Mouse (Mus musculus) forebrain, embryonic 10.5 days (tissue): ENCODE measurements around the gene Nup210. TPM values are rescaled to one million over a fixed set of nuclear protein-coding genes. Genes with fewer than 3 reads are reported as not detected.
"Not testable (repeated sequence)": the region's sequence is repeated elsewhere in the genome, so short reads cannot be mapped to it uniquely, and the experiment has no call there.

Source experiments
- DNase-seq: peaks from one replicate; pipeline ENCODE4 v3.0.0-alpha.2; 2017; ENCODE audit warnings: low spot score; ENCODE audit errors: extremely low spot score
- H3K27ac ChIP-seq: fragments of 300-500 bp; sonication (generic); 2 replicates; pipeline ENCODE4 v1.5.1; 2016; ENCODE audit warnings: mild to moderate bottlenecking
- H3K27me3 ChIP-seq: fragments of 300-500 bp; sonication (generic); 2 replicates; pipeline ENCODE4 v1.6.1; 2016; ENCODE audit warnings: mild to moderate bottlenecking; ENCODE audit not compliant: poor library complexity, severe bottlenecking
- H3K36me3 ChIP-seq: fragments of 300-500 bp; sonication (generic); replicated peaks from 2 replicates; pipeline ENCODE4 v1.6.1; 2016; ENCODE audit warnings: mild to moderate bottlenecking, moderate library complexity
- H3K4me1 ChIP-seq: fragments of 300-500 bp; sonication (generic); 2 replicates; pipeline ENCODE4 v1.6.1; 2016
- H3K4me3 ChIP-seq: fragments of 300-500 bp; sonication (generic); 2 replicates; pipeline ENCODE4 v1.5.1; 2016; ENCODE audit warnings: mild to moderate bottlenecking, moderate library complexity
- H3K9me3 ChIP-seq: fragments of 300-500 bp; sonication (generic); 2 replicates; pipeline ENCODE4 v1.6.1; 2016; ENCODE audit warnings: mild to moderate bottlenecking, moderate library complexity
- WGBS: fragments of 180-500 bp; shearing (Covaris S2); methylation state at CpG from one replicate; pipeline ENCODE4 v1.1.7; 2016; 5-methylcytosine and 5-hydroxymethylcytosine counted together
- polyA plus RNA-seq: library from polyadenylated mRNA; unstranded; fragments of >200 nt; fragmentation: Nextera tagmentation; extraction: Ambion mirVana; gene quantifications from 2 replicates; pipeline ENCODE4 v1.2.1, GENCODE M21; 2016

Nup210 gene
- polyA plus RNA-seq, 1 experiment from 2014 or later: 41.6 TPM

- Histone ChIP-seq H3K9me3 (peaks cover 11% of the 10 kb centered on the region; the same call in 1 of the 2 replicates), H3K36me3 (no peaks in the 10 kb centered on the region), H3K27me3 (no peaks in the 10 kb centered on the region; the same call in 1 of the 2 replicates), H3K27ac (no peak overlapping the region), H3K4me3 (no peak overlapping the region), H3K4me1 (0 out of 2 replicates have a peak, but pooled peaks cover 7% of the 10 kb centered on the region)
- no peak for DNase-seq
- 92% methylated on average over 2 of the region's 2 CpGs for WGBS
These were observed 8.6 kb upstream of the Nup210 start for GRCm38 (mm10) chr6:91125228-91125585.

GRCm38 (mm10) chr6:91124286-91125227, 7.9 kb upstream of the Nup210 start:
- Histone ChIP-seq H3K9me3 (peaks cover 11% of the 10 kb centered on the region; the same call in 1 of the 2 replicates), H3K36me3 (no peaks in the 10 kb centered on the region), H3K27me3 (no peaks in the 10 kb centered on the region; the same call in 1 of the 2 replicates), H3K4me1 (0 out of 2 replicates have a peak, but pooled peaks cover 7% of the 10 kb centered on the region), H3K4me3 (no peak overlapping the region), H3K27ac (no peak overlapping the region)
- DNase-seq: no peak
- WGBS: 51% methylated on average over 7 of the region's 7 CpGs

GRCm38 (mm10) chr6:91123453-91123852, 6.8 kb upstream of the Nup210 start:
- peaks cover 10% of the 10 kb centered on the region for H3K27me3 ChIP-seq
- no peak overlapping the region for H3K4me3 ChIP-seq
- H3K9me3 ChIP-seq: peaks cover 11% of the 10 kb centered on the region; the same call in 1 of the 2 replicates
- DNase-seq: no peak
- WGBS: 92% methylated on average over 3 of the region's 3 CpGs
- H3K27ac ChIP-seq: no peak overlapping the region
- H3K36me3 ChIP-seq: no peaks in the 10 kb centered on the region
- H3K4me1 ChIP-seq: 0 out of 2 replicates have a peak, but pooled peaks cover 7% of the 10 kb centered on the region

- peaks cover 11% of the 10 kb centered on the region; the same call in 1 of the 2 replicates for H3K9me3 ChIP-seq
- not testable (repeated sequence) for H3K36me3 ChIP-seq, H3K4me3 ChIP-seq, DNase-seq, H3K27ac ChIP-seq
- peaks cover 23% of the 10 kb centered on the region for H3K27me3 ChIP-seq
- H3K4me1 ChIP-seq: peaks cover 26% of the 10 kb centered on the region
- 91% methylated on average over 7 of the region's 7 CpGs for WGBS
These were observed 4.5 kb upstream of the Nup210 start for GRCm38 (mm10) chr6:91121089-91121488.

GRCm38 (mm10) chr6:91120206-91120605, 3.6 kb upstream of the Nup210 start:
- WGBS: 88% methylated on average over 2 of the region's 2 CpGs
- Histone ChIP-seq H3K36me3 (no peaks in the 10 kb centered on the region), H3K4me3 (no peak overlapping the region), H3K9me3 (peaks cover 11% of the 10 kb centered on the region; the same call in 1 of the 2 replicates), H3K27ac (no peak overlapping the region), H3K27me3 (peaks cover 27% of the 10 kb centered on the region), H3K4me1 (peaks cover 35% of the 10 kb centered on the region)
- DNase-seq: no peak

- peaks cover 27% of the 10 kb centered on the region for H3K27me3 ChIP-seq
- no peaks in the 10 kb centered on the region for H3K36me3 ChIP-seq
- DNase-seq: no peak
- no peak overlapping the region for H3K4me3 ChIP-seq
- H3K27ac ChIP-seq: no peak overlapping the region
- peaks cover 38% of the 10 kb centered on the region for H3K4me1 ChIP-seq
- peaks cover 11% of the 10 kb centered on the region; the same call in 1 of the 2 replicates for H3K9me3 ChIP-seq
These were observed 1.9 kb upstream of the Nup210 start for GRCm38 (mm10) chr6:91118526-91118925.

- 3% methylated on average over 9 of the region's 9 CpGs for WGBS
- H3K27ac ChIP-seq: peak overlapping the region; percentile 96
- H3K4me3 ChIP-seq: peak overlapping the region; percentile 84
- H3K36me3 ChIP-seq: peaks cover 4% of the 10 kb centered on the region
- DNase-seq: no peak
- peaks cover 11% of the 10 kb centered on the region; the same call in 1 of the 2 replicates for H3K9me3 ChIP-seq
- peaks cover 27% of the 10 kb centered on the region for H3K27me3 ChIP-seq
- H3K4me1 ChIP-seq: peaks cover 38% of the 10 kb centered on the region
These were observed 520 bp upstream of the Nup210 start for GRCm38 (mm10) chr6:91117149-91117548.

- DNase-seq: no peak
- peak overlapping the region; percentile 84 for H3K4me3 ChIP-seq
- WGBS: 16% methylated on average over 4 of the region's 4 CpGs
- H3K36me3 ChIP-seq: peaks cover 6% of the 10 kb centered on the region
- H3K27ac ChIP-seq: peak overlapping the region; percentile 96
- H3K9me3 ChIP-seq: no peaks in the 10 kb centered on the region
- peaks cover 27% of the 10 kb centered on the region for H3K27me3 ChIP-seq
- H3K4me1 ChIP-seq: peaks cover 38% of the 10 kb centered on the region
These were observed 776 bp downstream of the Nup210 start for GRCm38 (mm10) chr6:91115863-91116243.

GRCm38 (mm10) chr6:91115158-91115557, 1.5 kb downstream of the Nup210 start:
- peaks cover 38% of the 10 kb centered on the region for H3K4me1 ChIP-seq
- peaks cover 6% of the 10 kb centered on the region for H3K36me3 ChIP-seq
- WGBS: 59% methylated on average over 1 of the region's 1 CpGs
- H3K9me3 ChIP-seq: no peaks in the 10 kb centered on the region
- H3K27me3 ChIP-seq: peaks cover 27% of the 10 kb centered on the region
- no peak for DNase-seq
- H3K27ac ChIP-seq: no peak overlapping the region
- peak overlapping the region; percentile 84 for H3K4me3 ChIP-seq

- Histone ChIP-seq H3K4me3 (0 out of 2 replicates have a peak overlapping the region, but pooled peaks have one; percentile 84), H3K27ac (peak overlapping the region; percentile 35; the same call in 1 of the 2 replicates), H3K4me1 (peaks cover 38% of the 10 kb centered on the region), H3K27me3 (peaks cover 27% of the 10 kb centered on the region), H3K9me3 (no peaks in the 10 kb centered on the region), H3K36me3 (peaks cover 6% of the 10 kb centered on the region)
- no peak for DNase-seq
- WGBS: 74% methylated on average over 2 of the region's 2 CpGs
These were observed 1.9 kb downstream of the Nup210 start for GRCm38 (mm10) chr6:91114716-91115115.

- WGBS: 95% methylated on average over 3 of the region's 3 CpGs
- peaks cover 6% of the 10 kb centered on the region for H3K36me3 ChIP-seq
- no peak for DNase-seq
These were observed 4.7 kb downstream of the Nup210 start for GRCm38 (mm10) chr6:91111954-91112252.

GRCm38 (mm10) chr6:91111141-91111953, 5.3 kb downstream of the Nup210 start:
- Histone ChIP-seq H3K27ac (no peak overlapping the region), H3K9me3 (no peaks in the 10 kb centered on the region), H3K4me3 (no peak overlapping the region), H3K36me3 (peaks cover 6% of the 10 kb centered on the region), H3K4me1 (peaks cover 21% of the 10 kb centered on the region), H3K27me3 (0 out of 2 replicates have a peak, but pooled peaks cover 7% of the 10 kb centered on the region)
- no peak for DNase-seq
- WGBS: 92% methylated on average over 10 of the region's 10 CpGs

More at GRCm38 (mm10) chr6:91111954-91112252, 4.7 kb downstream of the Nup210 start:
- Histone ChIP-seq H3K4me3 (no peak overlapping the region), H3K9me3 (no peaks in the 10 kb centered on the region), H3K4me1 (peaks cover 27% of the 10 kb centered on the region), H3K27ac (no peak overlapping the region), H3K27me3 (0 out of 2 replicates have a peak, but pooled peaks cover 7% of the 10 kb centered on the region)
